Mouse (Mus musculus) limb, embryonic 10.5 days (tissue): ENCODE data around the gene Smg9. TPM values are rescaled to one million over a fixed set of nuclear protein-coding genes. Genes with fewer than 3 reads are reported as not detected.
A peak's percentile ranks its signal among the peaks of the same experiment; 100 is the strongest.

Experiments used
- DNase-seq: peaks from one replicate; pipeline ENCODE4 v3.0.0-alpha.2; 2017; ENCODE audit warnings: low spot score
- H3K27ac ChIP-seq: fragments of 300-500 bp; sonication (generic); 2 replicates; pipeline ENCODE4 v1.5.1; 2016; ENCODE audit warnings: mild to moderate bottlenecking
- H3K27me3 ChIP-seq: fragments of 300-500 bp; sonication (generic); 2 replicates; pipeline ENCODE4 v1.6.1; 2016; ENCODE audit warnings: low read depth, mild to moderate bottlenecking; ENCODE audit not compliant: poor library complexity, severe bottlenecking
- H3K36me3 ChIP-seq: fragments of 300-500 bp; sonication (generic); 2 replicates; pipeline ENCODE4 v1.6.1; 2016; ENCODE audit warnings: mild to moderate bottlenecking, moderate library complexity
- H3K4me1 ChIP-seq: fragments of 300-500 bp; sonication (generic); 2 replicates; pipeline ENCODE4 v1.6.1; 2016
- H3K4me3 ChIP-seq: fragments of 300-500 bp; sonication (generic); 2 replicates; pipeline ENCODE4 v1.5.1; 2016; ENCODE audit warnings: mild to moderate bottlenecking, moderate library complexity
- H3K9me3 ChIP-seq: fragments of 300-500 bp; sonication (generic); replicated peaks from 2 replicates; pipeline ENCODE4 v1.6.1; 2016; ENCODE audit warnings: mild to moderate bottlenecking
- WGBS: fragments of 180-500 bp; shearing (Covaris S2); methylation state at CpG from one replicate; pipeline ENCODE4 v1.1.7; 2016; 5-methylcytosine and 5-hydroxymethylcytosine counted together
- polyA plus RNA-seq: library from polyadenylated mRNA; unstranded; fragments of >200 nt; fragmentation: Nextera tagmentation; extraction: Ambion mirVana; gene quantifications from 2 replicates; pipeline ENCODE4 v1.2.1, GENCODE M21; 2016

Gene Smg9
- polyA plus RNA-seq, 1 experiment from 2014 or later = 29.0 TPM

GRCm38 (mm10) chr7:24380370-24380769, 19.0 kb upstream of the Smg9 start:
- DNase-seq = no peak
- 67% methylated on average over 2 of the region's 2 CpGs for WGBS
- peaks cover 54% of the 10 kb centered on the region for H3K4me1 ChIP-seq
- H3K36me3 ChIP-seq = no peaks in the 10 kb centered on the region
- H3K9me3 ChIP-seq = no peaks in the 10 kb centered on the region
- H3K27me3 ChIP-seq = peaks cover 25% of the 10 kb centered on the region; the same call in 1 of the 2 replicates
- H3K4me3 ChIP-seq = peak overlapping the region; percentile 14; the same call in 1 of the 2 replicates
- H3K27ac ChIP-seq = peak overlapping the region; percentile 86

GRCm38 (mm10) chr7:24382730-24383372, 16.6 kb upstream of the Smg9 start:
- 88% methylated on average over 16 of the region's 16 CpGs for WGBS
- peaks cover 14% of the 10 kb centered on the region; the same call in 1 of the 2 replicates for H3K27me3 ChIP-seq
- no peak overlapping the region for H3K27ac ChIP-seq
- H3K4me1 ChIP-seq = peaks cover 40% of the 10 kb centered on the region
- no peaks in the 10 kb centered on the region for H3K36me3 ChIP-seq
- H3K4me3 ChIP-seq = no peak overlapping the region
- DNase-seq = no peak
- no peaks in the 10 kb centered on the region for H3K9me3 ChIP-seq

- H3K36me3 ChIP-seq = no peaks in the 10 kb centered on the region
- WGBS = 71% methylated on average over 6 of the region's 6 CpGs
- DNase-seq = no peak
- no peaks in the 10 kb centered on the region for H3K9me3 ChIP-seq
- peak overlapping the region; percentile 57; the same call in 1 of the 2 replicates for H3K27ac ChIP-seq
- H3K27me3 ChIP-seq = peaks cover 14% of the 10 kb centered on the region; the same call in 1 of the 2 replicates
- peaks cover 28% of the 10 kb centered on the region for H3K4me1 ChIP-seq
- no peak overlapping the region for H3K4me3 ChIP-seq
Observed at GRCm38 (mm10) chr7:24384070-24384469, 15.3 kb upstream of the Smg9 start.

- 9% methylated on average over 11 of the region's 11 CpGs for WGBS
Observed at GRCm38 (mm10) chr7:24384827-24385226, 14.6 kb upstream of the Smg9 start.

GRCm38 (mm10) chr7:24387059-24387556, 12.3 kb upstream of the Smg9 start:
- 88% methylated on average over 10 of the region's 10 CpGs for WGBS

More at GRCm38 (mm10) chr7:24384827-24385226, 14.6 kb upstream of the Smg9 start:
- Histone ChIP-seq H3K36me3 (no peaks in the 10 kb centered on the region), H3K4me3 (no peak overlapping the region), H3K9me3 (no peaks in the 10 kb centered on the region), H3K27ac (no peak overlapping the region), H3K4me1 (peaks cover 28% of the 10 kb centered on the region), H3K27me3 (peaks cover 14% of the 10 kb centered on the region; the same call in 1 of the 2 replicates)
- peak; percentile 93 for DNase-seq

DNA sequence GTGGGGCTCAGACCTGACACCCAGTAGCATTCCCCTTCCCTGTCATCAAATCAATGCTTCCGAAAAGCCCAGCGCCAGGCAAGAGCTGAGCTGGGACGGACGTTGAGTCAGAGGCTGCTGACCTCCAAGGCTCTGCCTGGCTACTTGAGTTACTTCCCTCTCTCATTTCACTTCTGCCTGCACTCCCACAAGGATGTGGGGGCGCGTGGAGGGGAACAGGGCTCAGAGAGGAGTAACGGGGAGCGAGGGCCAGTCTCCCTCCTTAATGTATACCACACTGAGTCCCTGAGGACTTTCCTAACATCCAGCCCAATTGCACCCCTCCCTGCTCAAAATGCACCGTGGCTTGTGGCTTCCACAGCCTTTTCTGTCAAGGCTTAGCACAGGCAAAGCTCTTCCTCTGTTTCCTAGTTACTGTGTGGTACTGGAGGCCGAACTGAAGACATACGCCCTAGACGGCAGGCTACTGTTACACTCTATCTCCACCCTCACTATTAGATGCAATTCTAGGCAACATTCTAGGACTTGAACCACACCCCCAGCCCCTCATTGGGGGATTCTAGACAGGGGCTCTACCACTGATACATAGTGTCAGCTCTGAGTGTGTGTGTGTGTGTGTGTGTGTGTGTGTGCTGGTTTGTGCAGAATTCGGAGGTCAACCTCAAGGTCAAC, 9.8 kb upstream of the Smg9 start:
- H3K27ac ChIP-seq = peak overlapping the region; percentile 61
- H3K27me3 ChIP-seq = peaks cover under 1% of the 10 kb centered on the region; the same call in 1 of the 2 replicates
- H3K4me3 ChIP-seq = peak overlapping the region; percentile 8; the same call in 1 of the 2 replicates
- no peak for DNase-seq
- no peaks in the 10 kb centered on the region for H3K9me3 ChIP-seq
- H3K36me3 ChIP-seq = no peaks in the 10 kb centered on the region
- H3K4me1 ChIP-seq = peaks cover 35% of the 10 kb centered on the region
- 64% methylated on average over 13 of the region's 13 CpGs for WGBS

More at GRCm38 (mm10) chr7:24387059-24387556, 12.3 kb upstream of the Smg9 start:
- Histone ChIP-seq H3K27me3 (peaks cover 14% of the 10 kb centered on the region; the same call in 1 of the 2 replicates), H3K9me3 (no peaks in the 10 kb centered on the region), H3K4me1 (peaks cover 39% of the 10 kb centered on the region), H3K36me3 (no peaks in the 10 kb centered on the region), H3K4me3 (no peak overlapping the region), H3K27ac (peak overlapping the region; percentile 46; the same call in 1 of the 2 replicates)
- no peak for DNase-seq

DNA sequence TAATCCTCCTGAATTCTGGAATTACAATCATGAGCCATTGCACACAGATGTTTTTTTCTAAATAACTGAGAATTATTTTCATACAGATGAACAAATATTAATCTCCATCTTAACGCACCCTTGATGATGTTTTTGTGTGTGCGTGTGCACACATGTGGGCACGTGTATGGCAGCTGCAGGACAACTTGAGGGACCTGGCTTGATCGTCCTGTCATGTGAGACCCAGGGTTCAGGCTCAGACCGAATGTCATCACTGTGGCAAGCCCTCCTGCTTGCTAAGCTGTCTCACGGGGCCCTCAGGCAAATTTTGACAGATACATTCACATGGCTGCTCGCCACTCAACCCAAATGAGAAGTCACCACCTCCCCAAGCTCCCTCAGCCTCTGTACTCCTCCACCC, 8.9 kb upstream of the Smg9 start:
- Histone ChIP-seq H3K4me1 (peaks cover 41% of the 10 kb centered on the region), H3K9me3 (no peaks in the 10 kb centered on the region), H3K27ac (peak overlapping the region; percentile 82), H3K4me3 (peak overlapping the region; percentile 38; the same call in 1 of the 2 replicates), H3K36me3 (no peaks in the 10 kb centered on the region), H3K27me3 (no peaks in the 10 kb centered on the region)
- DNase-seq = no peak
- 53% methylated on average over 7 of the region's 7 CpGs for WGBS

- Histone ChIP-seq H3K27me3 (no peaks in the 10 kb centered on the region), H3K36me3 (no peaks in the 10 kb centered on the region), H3K4me3 (peak overlapping the region; percentile 38), H3K27ac (peak overlapping the region; percentile 82), H3K4me1 (peaks cover 41% of the 10 kb centered on the region), H3K9me3 (no peaks in the 10 kb centered on the region)
- 4% methylated on average over 5 of the region's 5 CpGs for WGBS
- DNase-seq = peak; percentile 72
Observed at GRCm38 (mm10) chr7:24391077-24391476, 8.3 kb upstream of the Smg9 start.

- 80% methylated on average over 2 of the region's 2 CpGs for WGBS
Observed at GRCm38 (mm10) chr7:24391687-24392086, 7.7 kb upstream of the Smg9 start.

DNA sequence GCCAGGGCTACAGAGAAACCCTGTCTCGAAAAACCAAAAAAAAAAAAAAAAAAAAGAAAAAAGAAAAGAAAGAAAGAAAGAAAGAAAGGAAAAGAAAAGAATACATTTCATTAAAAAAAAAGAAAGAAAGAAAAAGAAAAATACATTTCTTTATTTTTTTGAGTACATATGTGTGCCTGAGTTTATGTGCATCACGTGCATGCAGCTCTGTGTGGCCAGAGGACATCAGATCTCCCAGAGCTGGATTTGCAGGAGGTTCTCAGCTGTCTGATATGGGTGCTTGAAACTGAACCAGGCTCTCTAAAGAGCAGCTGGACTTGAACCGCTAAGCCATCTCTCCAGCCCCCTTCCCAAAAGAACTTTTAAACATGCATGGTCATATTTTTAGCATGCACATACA, 5.4 kb upstream of the Smg9 start:
- peaks cover 41% of the 10 kb centered on the region for H3K4me1 ChIP-seq
- WGBS = 91% methylated on average over 3 of the region's 3 CpGs

More at GRCm38 (mm10) chr7:24391687-24392086, 7.7 kb upstream of the Smg9 start:
- no peaks in the 10 kb centered on the region for H3K36me3 ChIP-seq
- H3K9me3 ChIP-seq = no peaks in the 10 kb centered on the region
- H3K27me3 ChIP-seq = no peaks in the 10 kb centered on the region
- peak overlapping the region; percentile 82 for H3K27ac ChIP-seq
- peaks cover 41% of the 10 kb centered on the region for H3K4me1 ChIP-seq
- no peak overlapping the region for H3K4me3 ChIP-seq
- no peak for DNase-seq

DNA sequence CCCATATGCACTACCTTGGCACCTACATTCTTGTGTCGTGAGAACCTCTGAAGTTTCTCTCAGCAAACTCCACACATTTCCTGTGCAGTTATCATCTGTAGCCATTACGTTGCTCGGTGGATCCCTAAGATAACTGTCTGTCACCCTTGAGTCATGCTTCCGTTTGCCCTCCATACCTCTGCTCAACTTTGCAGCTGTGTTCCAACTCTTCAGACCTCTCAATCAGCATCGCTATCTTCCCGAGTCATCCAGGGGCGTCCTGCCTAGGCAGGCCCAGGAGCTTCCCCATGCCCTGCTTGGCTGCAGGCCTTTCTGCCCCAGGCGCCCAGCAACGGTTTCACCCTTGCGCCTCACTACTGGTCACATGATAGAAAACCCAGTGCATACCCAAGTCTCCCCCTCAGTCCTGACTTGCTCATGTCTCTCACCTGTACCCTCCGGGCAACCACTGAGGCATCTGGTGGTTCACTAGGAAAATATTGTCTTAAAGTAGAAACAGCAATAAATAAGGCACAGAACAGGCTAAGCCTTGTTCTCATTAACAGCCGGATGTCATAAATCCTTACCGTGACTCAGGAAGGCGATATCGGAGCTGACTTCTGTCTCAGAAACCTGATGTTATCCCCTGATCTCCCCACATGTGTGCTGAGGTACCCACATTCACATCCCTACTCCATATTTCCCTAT, 4.8 kb upstream of the Smg9 start:
- 60% methylated on average over 15 of the region's 15 CpGs for WGBS
- H3K27ac ChIP-seq = peak overlapping the region; percentile 79
- H3K4me3 ChIP-seq = 0 out of 2 replicates have a peak overlapping the region, but pooled peaks have one; percentile 0
- DNase-seq = peak; percentile 54
- H3K9me3 ChIP-seq = no peaks in the 10 kb centered on the region
- H3K36me3 ChIP-seq = no peaks in the 10 kb centered on the region
- H3K27me3 ChIP-seq = no peaks in the 10 kb centered on the region
- H3K4me1 ChIP-seq = peaks cover 37% of the 10 kb centered on the region

More for the DNA sequence above, 5.4 kb upstream of the Smg9 start:
- no peak for DNase-seq
- Histone ChIP-seq H3K4me3 (no peak overlapping the region), H3K9me3 (no peaks in the 10 kb centered on the region), H3K27me3 (no peaks in the 10 kb centered on the region), H3K27ac (peak overlapping the region; percentile 79), H3K36me3 (no peaks in the 10 kb centered on the region)

- Histone ChIP-seq H3K4me3 (no peak overlapping the region), H3K27me3 (no peaks in the 10 kb centered on the region), H3K4me1 (peaks cover 24% of the 10 kb centered on the region), H3K27ac (peak overlapping the region; percentile 23; the same call in 1 of the 2 replicates), H3K9me3 (no peaks in the 10 kb centered on the region), H3K36me3 (peaks cover 5% of the 10 kb centered on the region)
- DNase-seq = no peak
- WGBS = 82% methylated on average over 11 of the region's 11 CpGs
Observed at GRCm38 (mm10) chr7:24396832-24397231, 2.6 kb upstream of the Smg9 start.
